Mouse (Mus musculus): ENCODE results near the gene Nlrp3.

- no peak for TF ChIP-seq MYOG (IDR thresholded peaks at IDR 0.05; ENCODE audit: control insufficient read depth, extremely low read depth, insufficient read length)
- no peak for TF ChIP-seq CTCF (IDR thresholded peaks at IDR 0.05; ENCODE audit: control insufficient read depth, insufficient read depth, insufficient read length)
- TF ChIP-seq CEBPB (IDR thresholded peaks at IDR 0.05; ENCODE audit: low read depth), result peak; percentile 21
- no peak for TF ChIP-seq USF1 (IDR thresholded peaks at IDR 0.05; ENCODE audit: low read depth)
- TF ChIP-seq MAX (IDR thresholded peaks at IDR 0.05), result peak; percentile 50
Measured at GRCm38 (mm10) chr11:59600872-59601271, 59.5 kb downstream of the Nlrp3 start.

Measured in C2C12 (cell line).